Mouse (Mus musculus) lung, embryonic 15.5 days (tissue): ENCODE data around the gene Bspry. TPM values are rescaled to one million over a fixed set of nuclear protein-coding genes. Genes with fewer than 3 reads are reported as not detected.

Experiments
- ATAC-seq: fragments of 200-750 bp; cut with Nextera tagmentation; 2 replicates; pipeline ENCODE4 v1.8.0; 2017; ENCODE audit warnings: moderate number of reproducible peaks, borderline replicate concordance; ENCODE audit not compliant: low FRiP score, low TSS enrichment; ENCODE audit errors: extremely low read depth
- H3K27ac ChIP-seq: fragments of 300-500 bp; sonication (generic); 2 replicates; pipeline ENCODE4 v1.5.1; 2015; ENCODE audit warnings: moderate library complexity, mild to moderate bottlenecking, inconsistent platforms
- H3K27me3 ChIP-seq: fragments of 300-500 bp; sonication (generic); 2 replicates; pipeline ENCODE4 v1.6.1; 2015; ENCODE audit warnings: inconsistent platforms
- H3K36me3 ChIP-seq: fragments of 300-500 bp; sonication (generic); 2 replicates; pipeline ENCODE4 v1.6.1; 2015; ENCODE audit warnings: inconsistent platforms
- H3K4me1 ChIP-seq: fragments of 300-500 bp; sonication (generic); 2 replicates; pipeline ENCODE4 v1.6.1; 2015; ENCODE audit warnings: inconsistent platforms
- H3K4me2 ChIP-seq: fragments of 300-500 bp; sonication (generic); 2 replicates; pipeline ENCODE4 v1.6.1; 2015; ENCODE audit warnings: inconsistent platforms, mild to moderate bottlenecking, moderate library complexity
- H3K4me3 ChIP-seq: fragments of 300-500 bp; sonication (generic); 2 replicates; pipeline ENCODE4 v1.5.1; 2015; ENCODE audit warnings: mild to moderate bottlenecking, inconsistent platforms
- H3K9ac ChIP-seq: fragments of 300-500 bp; sonication (generic); 2 replicates; pipeline ENCODE4 v1.6.1; 2015; ENCODE audit warnings: inconsistent platforms
- H3K9me3 ChIP-seq: fragments of 300-500 bp; sonication (generic); 2 replicates; pipeline ENCODE4 v1.6.1; 2016; ENCODE audit warnings: inconsistent platforms
- WGBS: fragments of 180-500 bp; shearing (Covaris S2); methylation state at CpG from one replicate; pipeline ENCODE4 v1.1.7; 2015; 5-methylcytosine and 5-hydroxymethylcytosine counted together
- polyA plus RNA-seq: library from polyadenylated mRNA; unstranded; fragments of >200 nt; fragmentation: Nextera tagmentation; extraction: Ambion mirVana; gene quantifications from 2 replicates; pipeline ENCODE4 v1.2.1, GENCODE M21; 2015

Gene Bspry
- 36.7 and 44.0 TPM in 2 replicates for polyA plus RNA-seq

GRCm38 (mm10) chr4:62479937-62480708, at the start of gene Bspry:
Gene Bspry, plus strand, starts transcription at chr4:62480053.
- H3K36me3 ChIP-seq: no peaks in the 10 kb centered on the region
- H3K4me3 ChIP-seq: peak within 1 kb of the TSS; percentile 54
- H3K27me3 ChIP-seq: no peaks in the 10 kb centered on the region
- under 1% methylated on average over 71 of the region's 71 CpGs for WGBS
- H3K9me3 ChIP-seq: no peaks in the 10 kb centered on the region
- peaks cover 14% of the 10 kb centered on the region for H3K4me1 ChIP-seq
- H3K4me2 ChIP-seq: peak within 1 kb of the TSS; percentile 84
- ATAC-seq: peak; percentile 74
- peak within 1 kb of the TSS; percentile 47 for H3K9ac ChIP-seq
- H3K27ac ChIP-seq: peak within 1 kb of the TSS; percentile 77

GRCm38 (mm10) chr4:62430678-62431077, 49.2 kb upstream of the Bspry start:
- Histone ChIP-seq H3K27ac (no peak overlapping the region), H3K4me1 (0 out of 2 replicates have a peak, but pooled peaks cover 3% of the 10 kb centered on the region), H3K4me2 (no peak overlapping the region), H3K9ac (no peak overlapping the region), H3K4me3 (no peak overlapping the region), H3K9me3 (no peaks in the 10 kb centered on the region), H3K36me3 (no peaks in the 10 kb centered on the region), H3K27me3 (no peaks in the 10 kb centered on the region)
- ATAC-seq: no peak

GRCm38 (mm10) chr4:62431522-62431921, 48.3 kb upstream of the Bspry start:
- Histone ChIP-seq H3K9me3 (no peaks in the 10 kb centered on the region), H3K36me3 (no peaks in the 10 kb centered on the region), H3K27ac (no peak overlapping the region), H3K27me3 (no peaks in the 10 kb centered on the region), H3K4me3 (no peak overlapping the region), H3K9ac (no peak overlapping the region), H3K4me2 (no peak overlapping the region), H3K4me1 (0 out of 2 replicates have a peak, but pooled peaks cover 3% of the 10 kb centered on the region)
- WGBS: 82% methylated on average over 4 of the region's 4 CpGs
- no peak for ATAC-seq

GRCm38 (mm10) chr4:62433939-62434870, 45.6 kb upstream of the Bspry start:
- Histone ChIP-seq H3K4me3 (no peak overlapping the region), H3K27ac (no peak overlapping the region), H3K9me3 (no peaks in the 10 kb centered on the region), H3K4me2 (no peak overlapping the region), H3K36me3 (no peaks in the 10 kb centered on the region), H3K4me1 (no peaks in the 10 kb centered on the region), H3K27me3 (no peaks in the 10 kb centered on the region), H3K9ac (no peak overlapping the region)
- no peak for ATAC-seq
- WGBS: 79% methylated on average over 7 of the region's 7 CpGs

GRCm38 (mm10) chr4:62435081-62435480, 44.8 kb upstream of the Bspry start, which contains the start of gene Rnf183:
Gene Rnf183, minus strand, starts transcription at chr4:62435252.
- no peak within 1 kb of the TSS for H3K9ac ChIP-seq
- no peak within 1 kb of the TSS for H3K4me3 ChIP-seq
- no peaks in the 10 kb centered on the region for H3K9me3 ChIP-seq
- no peaks in the 10 kb centered on the region for H3K27me3 ChIP-seq
- H3K4me2 ChIP-seq: no peak within 1 kb of the TSS
- H3K27ac ChIP-seq: no peak within 1 kb of the TSS
- no peak for ATAC-seq
- no peaks in the 10 kb centered on the region for H3K36me3 ChIP-seq
- 78% methylated on average over 6 of the region's 6 CpGs for WGBS
- H3K4me1 ChIP-seq: no peaks in the 10 kb centered on the region

- 79% methylated on average over 3 of the region's 3 CpGs for WGBS
- H3K9ac ChIP-seq: no peak overlapping the region
- no peak for ATAC-seq
- no peak overlapping the region for H3K4me3 ChIP-seq
- no peaks in the 10 kb centered on the region for H3K27me3 ChIP-seq
- H3K4me1 ChIP-seq: no peaks in the 10 kb centered on the region
- no peaks in the 10 kb centered on the region for H3K36me3 ChIP-seq
- H3K4me2 ChIP-seq: no peak overlapping the region
- no peak overlapping the region for H3K27ac ChIP-seq
- no peaks in the 10 kb centered on the region for H3K9me3 ChIP-seq
Observed at GRCm38 (mm10) chr4:62437256-62437778, 42.5 kb upstream of the Bspry start.

- Histone ChIP-seq H3K27me3 (no peaks in the 10 kb centered on the region), H3K9ac (no peak overlapping the region), H3K36me3 (no peaks in the 10 kb centered on the region), H3K4me3 (no peak overlapping the region), H3K9me3 (no peaks in the 10 kb centered on the region), H3K4me2 (no peak overlapping the region), H3K4me1 (no peaks in the 10 kb centered on the region), H3K27ac (no peak overlapping the region)
- no peak for ATAC-seq
- WGBS: 74% methylated on average over 7 of the region's 7 CpGs
Observed at GRCm38 (mm10) chr4:62437871-62438270, 42.0 kb upstream of the Bspry start.

GRCm38 (mm10) chr4:62439793-62440192, 40.1 kb upstream of the Bspry start:
- no peak overlapping the region for H3K27ac ChIP-seq
- no peaks in the 10 kb centered on the region for H3K4me1 ChIP-seq
- no peak for ATAC-seq
- H3K27me3 ChIP-seq: no peaks in the 10 kb centered on the region
- H3K4me3 ChIP-seq: no peak overlapping the region
- no peak overlapping the region for H3K9ac ChIP-seq
- no peaks in the 10 kb centered on the region for H3K9me3 ChIP-seq
- H3K4me2 ChIP-seq: no peak overlapping the region
- no peaks in the 10 kb centered on the region for H3K36me3 ChIP-seq
- WGBS: 50% methylated on average over 4 of the region's 4 CpGs

- Histone ChIP-seq H3K4me3 (no peak overlapping the region), H3K36me3 (no peaks in the 10 kb centered on the region), H3K4me2 (no peak overlapping the region), H3K9ac (no peak overlapping the region), H3K4me1 (no peaks in the 10 kb centered on the region), H3K9me3 (no peaks in the 10 kb centered on the region), H3K27ac (no peak overlapping the region), H3K27me3 (no peaks in the 10 kb centered on the region)
- 82% methylated on average over 4 of the region's 4 CpGs for WGBS
- no peak for ATAC-seq
Observed at GRCm38 (mm10) chr4:62440544-62440943, 39.3 kb upstream of the Bspry start.

GRCm38 (mm10) chr4:62440986-62441385, 38.9 kb upstream of the Bspry start:
- WGBS: 66% methylated on average over 4 of the region's 4 CpGs
- no peaks in the 10 kb centered on the region for H3K36me3 ChIP-seq
- ATAC-seq: no peak

GRCm38 (mm10) chr4:62454995-62455394, 24.9 kb upstream of the Bspry start:
- no peaks in the 10 kb centered on the region for H3K9me3 ChIP-seq
- ATAC-seq: no peak

More at GRCm38 (mm10) chr4:62440986-62441385, 38.9 kb upstream of the Bspry start:
- Histone ChIP-seq H3K9ac (no peak overlapping the region), H3K4me1 (no peaks in the 10 kb centered on the region), H3K27me3 (no peaks in the 10 kb centered on the region), H3K4me3 (no peak overlapping the region), H3K4me2 (no peak overlapping the region), H3K27ac (no peak overlapping the region), H3K9me3 (no peaks in the 10 kb centered on the region)

More at GRCm38 (mm10) chr4:62454995-62455394, 24.9 kb upstream of the Bspry start:
- no peak overlapping the region for H3K4me2 ChIP-seq
- H3K4me3 ChIP-seq: no peak overlapping the region
- 0 out of 2 replicates have a peak, but pooled peaks cover 3% of the 10 kb centered on the region for H3K4me1 ChIP-seq
- no peaks in the 10 kb centered on the region for H3K27me3 ChIP-seq
- 42% methylated on average over 5 of the region's 5 CpGs for WGBS
- no peaks in the 10 kb centered on the region for H3K36me3 ChIP-seq
- H3K27ac ChIP-seq: no peak overlapping the region
- H3K9ac ChIP-seq: no peak overlapping the region
